Mouse (Mus musculus) bone marrow macrophage, adult 2 months (primary cell): ENCODE results near the gene Exd2.

Experiments used
- CTCF ChIP-seq: IDR thresholded peaks from 2 replicates; pipeline ENCODE4 v1.5.1; 2012; ENCODE audit warnings: low read depth, mild to moderate bottlenecking, low read length, moderate library complexity
- POLR2A ChIP-seq: IDR thresholded peaks from 2 replicates; pipeline ENCODE4 v1.6.1; 2012; ENCODE audit warnings: mild to moderate bottlenecking, low read depth, low read length, borderline replicate concordance

- TF ChIP-seq POLR2A, result no peak
- TF ChIP-seq CTCF, result no peak
These were observed 68.7 kb downstream of the Exd2 start for GRCm38 (mm10) chr12:80531585-80531984.
